Mouse (Mus musculus) hindbrain, postnatal 0 days (tissue): ENCODE data around the gene Cmpk2. TPM values are rescaled to one million over a fixed set of nuclear protein-coding genes. Genes with fewer than 3 reads are reported as not detected.
A peak's percentile ranks its signal among the peaks of the same experiment; 100 is the strongest.
"Not testable (repeated sequence)": the region's sequence is repeated elsewhere in the genome, so short reads cannot be mapped to it uniquely, and the experiment has no call there.

Experiments
- ATAC-seq: fragments of 200-750 bp; cut with Nextera tagmentation; 2 replicates; pipeline ENCODE4 v1.8.0; 2017; ENCODE audit warnings: mild to moderate bottlenecking, moderate TSS enrichment, moderate library complexity
- DNase-seq: peaks from one replicate; pipeline ENCODE4 v3.0.0-alpha.2; 2015; ENCODE audit warnings: low spot score
- H3K27ac ChIP-seq: fragments of 300-500 bp; sonication (generic); 2 replicates; pipeline ENCODE4 v1.5.1; 2014; ENCODE audit warnings: mild to moderate bottlenecking
- H3K27me3 ChIP-seq: fragments of 300-500 bp; sonication (generic); 2 replicates; pipeline ENCODE4 v1.6.1; 2014; ENCODE audit warnings: low read length, mixed read lengths; ENCODE audit not compliant: insufficient read depth
- H3K36me3 ChIP-seq: fragments of 300-500 bp; sonication (generic); 2 replicates; pipeline ENCODE4 v1.6.1; 2014; ENCODE audit warnings: low read length, mixed read lengths; ENCODE audit not compliant: insufficient read depth
- H3K4me1 ChIP-seq: fragments of 300-500 bp; sonication (generic); 2 replicates; pipeline ENCODE4 v1.6.1; 2014; ENCODE audit warnings: antibody characterized with exemption, low read length, mixed read lengths; ENCODE audit not compliant: insufficient read depth
- H3K4me2 ChIP-seq: fragments of 300-500 bp; sonication (generic); 2 replicates; pipeline ENCODE4 v1.6.1; 2014; ENCODE audit warnings: low read depth, mild to moderate bottlenecking, low read length, moderate library complexity, mixed read lengths
- H3K4me3 ChIP-seq: fragments of 300-500 bp; sonication (generic); 2 replicates; pipeline ENCODE4 v1.5.1; 2014; ENCODE audit warnings: low read length
- H3K9ac ChIP-seq: fragments of 300-500 bp; sonication (generic); replicated peaks from 2 replicates; pipeline ENCODE4 v1.6.1; 2014; ENCODE audit warnings: mild to moderate bottlenecking, low read length, moderate library complexity, mixed read lengths
- H3K9me3 ChIP-seq: fragments of 300-500 bp; sonication (generic); 2 replicates; pipeline ENCODE4 v1.6.1; 2016; ENCODE audit warnings: low read length, mixed read lengths
- CTCF ChIP-seq: IDR thresholded peaks from 2 replicates; pipeline ENCODE4 v1.5.1; 2016; ENCODE audit warnings: antibody characterized with exemption, control low read depth, low read depth
- WGBS: fragments of 180-500 bp; shearing (Covaris S2); extraction: QIAGEN DNeasy Blood & Tissue Kit; methylation state at CpG from one replicate; pipeline ENCODE4 v1.1.7; 2014; 5-methylcytosine and 5-hydroxymethylcytosine counted together
- polyA plus RNA-seq: library from polyadenylated mRNA; unstranded; fragments of >200 nt; fragmentation: Nextera tagmentation; extraction: Ambion mirVana; gene quantifications from 2 replicates; pipeline ENCODE4 v1.2.1, GENCODE M21; 2015
- total RNA-seq: library from RNA; depleted of rRNA; stranded (reverse); fragments of >200 nt; gene quantifications from 2 replicates; pipeline ENCODE4 v1.2.3, GENCODE M21; 2014; rRNA removed

Gene Cmpk2
- total RNA-seq, result 24.0 and 25.2 TPM in 2 replicates
- 21.1 and 21.3 TPM in 2 replicates for polyA plus RNA-seq

- Histone ChIP-seq H3K4me1 (peaks cover 10% of the 10 kb centered on the region), H3K9ac (peak within 1 kb of the TSS; percentile 90), H3K27me3 (no peaks in the 10 kb centered on the region), H3K9me3 (no peaks in the 10 kb centered on the region), H3K27ac (peak within 1 kb of the TSS; percentile 95), H3K4me2 (peak within 1 kb of the TSS; percentile 98), H3K4me3 (peak within 1 kb of the TSS; percentile 64), H3K36me3 (no peaks in the 10 kb centered on the region; the same call in 1 of the 2 replicates)
- under 1% methylated on average over 69 of the region's 69 CpGs for WGBS
- peak; percentile 86 for ATAC-seq
- 0 out of 2 replicates have a peak, but pooled peaks have one; percentile 33 for TF ChIP-seq CTCF
- DNase-seq, result peak; percentile 89
Observed at GRCm38 (mm10) chr12:26469098-26470041, at the start of gene Cmpk2. TSS of gene Cmpk2 (plus strand) at chr12:26469204.

GRCm38 (mm10) chr12:26424841-26425240 lies 44.2 kb upstream of the Cmpk2 start:
- Histone ChIP-seq H3K27ac (no peak overlapping the region), H3K4me3 (no peak overlapping the region), H3K9me3 (no peaks in the 10 kb centered on the region), H3K9ac (no peak overlapping the region), H3K4me1 (no peaks in the 10 kb centered on the region), H3K36me3 (no peaks in the 10 kb centered on the region), H3K4me2 (no peak overlapping the region), H3K27me3 (no peaks in the 10 kb centered on the region)
- ATAC-seq (no peak), DNase-seq (peak; percentile 79)
- TF ChIP-seq CTCF, result peak; percentile 64
- 91% methylated on average over 2 of the region's 2 CpGs for WGBS

GRCm38 (mm10) chr12:26428771-26429170 lies 40.2 kb upstream of the Cmpk2 start:
- H3K27ac ChIP-seq, H3K4me1 ChIP-seq, H3K4me2 ChIP-seq, H3K27me3 ChIP-seq, DNase-seq, H3K36me3 ChIP-seq, ATAC-seq, H3K4me3 ChIP-seq, H3K9me3 ChIP-seq, H3K9ac ChIP-seq: not testable (repeated sequence)
- WGBS, result 91% methylated on average over 2 of the region's 2 CpGs

DNA sequence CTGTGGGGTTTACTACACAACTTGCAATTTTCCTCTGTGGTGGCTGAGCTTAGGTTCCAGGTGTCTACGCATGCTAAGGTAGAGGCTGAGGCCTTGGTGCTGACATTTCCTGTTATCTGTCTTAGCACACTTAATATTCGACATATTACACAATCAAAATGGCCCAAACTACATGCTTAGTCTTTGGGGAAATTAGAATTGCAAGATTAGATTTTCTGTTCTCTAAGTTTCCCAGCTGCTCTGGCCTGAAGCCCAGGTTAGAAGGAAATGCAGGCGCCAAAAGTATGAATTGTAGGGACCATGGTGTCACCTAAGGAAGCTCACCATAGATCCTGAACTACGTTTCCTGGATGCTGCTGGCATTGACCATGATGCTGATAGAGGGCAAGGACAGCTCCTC lies 32.7 kb upstream of the Cmpk2 start:
- no peak overlapping the region for H3K27ac ChIP-seq
- no peaks in the 10 kb centered on the region for H3K4me1 ChIP-seq
- H3K27me3 ChIP-seq, result no peaks in the 10 kb centered on the region
- no peak overlapping the region for H3K4me3 ChIP-seq
- no peaks in the 10 kb centered on the region for H3K36me3 ChIP-seq
- TF ChIP-seq CTCF, result no peak
- H3K4me2 ChIP-seq, result no peak overlapping the region
- DNase-seq (no peak), ATAC-seq (no peak)
- no peaks in the 10 kb centered on the region for H3K9me3 ChIP-seq
- WGBS, result 80% methylated on average over 4 of the region's 4 CpGs
- H3K9ac ChIP-seq, result no peak overlapping the region

GRCm38 (mm10) chr12:26437950-26438349 lies 31.1 kb upstream of the Cmpk2 start:
- no peak for TF ChIP-seq CTCF
- Histone ChIP-seq H3K4me2 (no peak overlapping the region), H3K9me3 (no peaks in the 10 kb centered on the region), H3K27me3 (no peaks in the 10 kb centered on the region), H3K4me3 (no peak overlapping the region), H3K27ac (no peak overlapping the region), H3K4me1 (no peaks in the 10 kb centered on the region), H3K36me3 (no peaks in the 10 kb centered on the region), H3K9ac (no peak overlapping the region)
- peak; percentile 43; the same call in 1 of the 2 replicates for ATAC-seq
- WGBS, result 69% methylated on average over 3 of the region's 3 CpGs
- peak; percentile 42 for DNase-seq

GRCm38 (mm10) chr12:26439366-26439765 lies 29.6 kb upstream of the Cmpk2 start:
- Histone ChIP-seq H3K36me3 (no peaks in the 10 kb centered on the region), H3K27me3 (no peaks in the 10 kb centered on the region), H3K4me1 (no peaks in the 10 kb centered on the region), H3K9me3 (no peaks in the 10 kb centered on the region), H3K4me2 (no peak overlapping the region), H3K4me3 (no peak overlapping the region), H3K9ac (no peak overlapping the region), H3K27ac (no peak overlapping the region)
- ATAC-seq (no peak), DNase-seq (no peak)
- no peak for TF ChIP-seq CTCF
- WGBS, result 66% methylated on average over 3 of the region's 3 CpGs

GRCm38 (mm10) chr12:26444054-26444453 lies 24.9 kb upstream of the Cmpk2 start:
- Histone ChIP-seq H3K4me3 (no peak overlapping the region), H3K4me2 (no peak overlapping the region), H3K36me3 (no peaks in the 10 kb centered on the region), H3K9me3 (no peaks in the 10 kb centered on the region), H3K27ac (no peak overlapping the region), H3K9ac (no peak overlapping the region), H3K27me3 (no peaks in the 10 kb centered on the region), H3K4me1 (no peaks in the 10 kb centered on the region)
- whole genome bisulfite sequencing, result 0% methylated on average over 2 of the region's 2 CpGs
- ATAC-seq, result no peak
- TF ChIP-seq CTCF, result peak; percentile 79
- DNase-seq, result peak; percentile 81
